Mouse (Mus musculus): ENCODE data around the gene Abracl. TPM values are rescaled to one million over a fixed set of nuclear protein-coding genes. Genes with fewer than 3 reads are reported as not detected.

The Abracl gene
- polyA plus RNA-seq, 1 experiment from 2014 or later: 151 TPM

GRCm38 (mm10) chr10:18020443-18020842 is 2.6 kb downstream of the Abracl start:
- Histone ChIP-seq H3K4me2 (replicated peaks) (peak overlapping the region; percentile 13; the same call in 1 of the 2 replicates), H3K27ac (replicated peaks) (no peak overlapping the region; the same call in 1 of the 2 replicates)
- 0 out of 2 replicates have a peak, but pooled peaks have one; percentile 13 for ATAC-seq (ENCODE audit: low FRiP score, low read depth)

GRCm38 (mm10) chr10:18011761-18012160 is 11.3 kb downstream of the Abracl start:
- Histone ChIP-seq H3K27ac (replicated peaks) (no peak overlapping the region), H3K4me1 (no peaks in the 10 kb centered on the region), H3K4me2 (replicated peaks) (no peak overlapping the region), H3K27me3 (no peaks in the 10 kb centered on the region), H3K4me3 (no peak overlapping the region), H3K36me3 (peaks cover 26% of the 10 kb centered on the region), H3K9ac (replicated peaks) (no peak overlapping the region), H3K9me3 (no peaks in the 10 kb centered on the region)
- no peak for ATAC-seq (ENCODE audit: low FRiP score, low read depth)
- 82% methylated on average over 5 of the region's 5 CpGs for WGBS

More at GRCm38 (mm10) chr10:18020443-18020842, 2.6 kb downstream of the Abracl start:
- Histone ChIP-seq H3K4me1 (peaks cover 12% of the 10 kb centered on the region; the same call in 1 of the 2 replicates), H3K4me3 (no peak overlapping the region), H3K9me3 (no peaks in the 10 kb centered on the region), H3K9ac (replicated peaks) (no peak overlapping the region), H3K36me3 (peaks cover 25% of the 10 kb centered on the region), H3K27me3 (no peaks in the 10 kb centered on the region)
- WGBS: 80% methylated on average over 7 of the region's 7 CpGs

DNA sequence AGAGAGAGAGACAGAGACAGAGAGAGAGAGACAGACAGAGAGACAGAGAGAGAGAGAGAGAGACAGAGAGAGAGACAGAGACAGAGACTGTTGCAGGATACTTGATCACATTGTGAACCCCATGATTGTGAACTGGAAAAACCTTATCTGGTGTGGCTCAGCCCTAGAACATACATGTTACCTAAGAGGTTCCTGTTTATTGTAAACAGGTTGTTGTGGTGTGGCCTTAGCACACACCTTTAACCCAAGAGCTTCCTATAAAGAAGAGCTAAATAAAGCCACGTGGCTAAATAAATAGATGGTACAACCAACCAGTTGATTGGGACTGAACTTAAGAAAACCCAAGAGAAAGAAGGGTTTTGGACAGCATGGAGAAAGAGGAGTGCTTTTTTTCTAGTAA is 13.3 kb downstream of the Abracl start:
- ATAC-seq (ENCODE audit: low FRiP score, low read depth): no peak
- Histone ChIP-seq H3K27ac (replicated peaks) (no peak overlapping the region), H3K9ac (replicated peaks) (no peak overlapping the region), H3K4me3 (no peak overlapping the region), H3K4me2 (replicated peaks) (no peak overlapping the region), H3K4me1 (no peaks in the 10 kb centered on the region), H3K27me3 (no peaks in the 10 kb centered on the region), H3K9me3 (no peaks in the 10 kb centered on the region), H3K36me3 (peaks cover 21% of the 10 kb centered on the region; the same call in 1 of the 2 replicates)
- 91% methylated on average over 1 of the region's 1 CpGs for WGBS

DNA sequence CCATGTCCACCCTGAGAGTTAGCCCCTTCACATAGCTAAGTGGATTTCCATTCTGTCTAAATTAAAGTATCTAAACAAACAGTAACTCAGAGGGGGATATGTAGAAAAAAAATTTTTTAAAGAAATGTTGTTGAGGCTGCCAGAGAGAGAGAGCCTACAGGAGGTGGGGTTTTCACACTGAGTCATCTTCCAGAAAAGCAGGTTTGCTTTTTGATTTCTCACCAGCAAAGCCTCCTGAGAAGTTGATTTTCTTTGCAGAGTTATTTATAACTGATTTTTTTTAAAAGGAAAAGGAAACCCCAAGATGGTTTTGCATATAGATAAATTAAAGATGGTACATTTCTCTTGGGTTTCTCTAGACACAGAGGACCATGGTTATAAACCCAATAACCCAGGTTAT is 15.0 kb downstream of the Abracl start:
- Histone ChIP-seq H3K4me2 (replicated peaks) (no peak overlapping the region), H3K9me3 (no peaks in the 10 kb centered on the region), H3K4me3 (no peak overlapping the region), H3K4me1 (no peaks in the 10 kb centered on the region), H3K27ac (replicated peaks) (no peak overlapping the region), H3K36me3 (peaks cover 19% of the 10 kb centered on the region; the same call in 1 of the 2 replicates), H3K27me3 (no peaks in the 10 kb centered on the region), H3K9ac (replicated peaks) (no peak overlapping the region)
- ATAC-seq (ENCODE audit: low FRiP score, low read depth): no peak

- no peak overlapping the region for H3K9ac ChIP-seq (replicated peaks)
- H3K4me3 ChIP-seq: no peak overlapping the region
- ATAC-seq (ENCODE audit: low FRiP score, low read depth): no peak
- no peak overlapping the region for H3K27ac ChIP-seq (replicated peaks)
- 90% methylated on average over 3 of the region's 3 CpGs for WGBS
- no peaks in the 10 kb centered on the region for H3K27me3 ChIP-seq
- no peak overlapping the region for H3K4me2 ChIP-seq (replicated peaks)
- no peaks in the 10 kb centered on the region for H3K4me1 ChIP-seq
- no peaks in the 10 kb centered on the region for H3K9me3 ChIP-seq
- H3K36me3 ChIP-seq: peaks cover 19% of the 10 kb centered on the region; the same call in 1 of the 2 replicates
Observed at GRCm38 (mm10) chr10:18007243-18007642, 15.8 kb downstream of the Abracl start.

- H3K4me1 ChIP-seq: no peaks in the 10 kb centered on the region
- H3K9ac ChIP-seq (replicated peaks): no peak overlapping the region
- no peak overlapping the region for H3K27ac ChIP-seq (replicated peaks)
- WGBS: 91% methylated on average over 1 of the region's 1 CpGs
- H3K9me3 ChIP-seq: no peaks in the 10 kb centered on the region
- ATAC-seq (ENCODE audit: low FRiP score, low read depth): no peak
- H3K36me3 ChIP-seq: peaks cover 19% of the 10 kb centered on the region; the same call in 1 of the 2 replicates
- H3K27me3 ChIP-seq: no peaks in the 10 kb centered on the region
- no peak overlapping the region for H3K4me2 ChIP-seq (replicated peaks)
- H3K4me3 ChIP-seq: no peak overlapping the region
Observed at GRCm38 (mm10) chr10:18006756-18007155, 16.3 kb downstream of the Abracl start.

- Histone ChIP-seq H3K4me3 (no peak overlapping the region), H3K36me3 (peaks cover 14% of the 10 kb centered on the region; the same call in 1 of the 2 replicates), H3K27ac (replicated peaks) (no peak overlapping the region), H3K27me3 (no peaks in the 10 kb centered on the region), H3K9ac (replicated peaks) (no peak overlapping the region), H3K9me3 (no peaks in the 10 kb centered on the region), H3K4me1 (no peaks in the 10 kb centered on the region), H3K4me2 (replicated peaks) (no peak overlapping the region)
- ATAC-seq (ENCODE audit: low FRiP score, low read depth): no peak
- 88% methylated on average over 7 of the region's 7 CpGs for WGBS
Observed at GRCm38 (mm10) chr10:18005136-18005955, 17.7 kb downstream of the Abracl start.

- Histone ChIP-seq H3K27me3 (no peaks in the 10 kb centered on the region), H3K4me1 (no peaks in the 10 kb centered on the region), H3K4me3 (no peak overlapping the region), H3K9ac (replicated peaks) (no peak overlapping the region), H3K36me3 (0 out of 2 replicates have a peak, but pooled peaks cover 5% of the 10 kb centered on the region), H3K4me2 (replicated peaks) (no peak overlapping the region), H3K27ac (replicated peaks) (no peak overlapping the region), H3K9me3 (no peaks in the 10 kb centered on the region)
- ATAC-seq (ENCODE audit: low FRiP score, low read depth): no peak
- 83% methylated on average over 12 of the region's 12 CpGs for WGBS
Observed at GRCm38 (mm10) chr10:18003966-18004637, 19.0 kb downstream of the Abracl start.

GRCm38 (mm10) chr10:17990576-17990975 is 32.5 kb downstream of the Abracl start:
- 86% methylated on average over 4 of the region's 4 CpGs for WGBS

GRCm38 (mm10) chr10:17989136-17989535 is 34.0 kb downstream of the Abracl start:
- H3K9me3 ChIP-seq: no peaks in the 10 kb centered on the region
- H3K4me3 ChIP-seq: no peak overlapping the region
- H3K36me3 ChIP-seq: no peaks in the 10 kb centered on the region
- no peak overlapping the region for H3K4me2 ChIP-seq (replicated peaks)
- 78% methylated on average over 6 of the region's 6 CpGs for WGBS
- no peak overlapping the region for H3K9ac ChIP-seq (replicated peaks)
- H3K4me1 ChIP-seq: no peaks in the 10 kb centered on the region
- no peaks in the 10 kb centered on the region for H3K27me3 ChIP-seq
- H3K27ac ChIP-seq (replicated peaks): no peak overlapping the region
- no peak for ATAC-seq (ENCODE audit: low FRiP score, low read depth)

More at GRCm38 (mm10) chr10:17990576-17990975, 32.5 kb downstream of the Abracl start:
- no peaks in the 10 kb centered on the region for H3K9me3 ChIP-seq
- H3K4me3 ChIP-seq: no peak overlapping the region
- ATAC-seq (ENCODE audit: low FRiP score, low read depth): no peak
- no peak overlapping the region for H3K4me2 ChIP-seq (replicated peaks)
- H3K4me1 ChIP-seq: no peaks in the 10 kb centered on the region
- H3K27ac ChIP-seq (replicated peaks): no peak overlapping the region
- no peak overlapping the region for H3K9ac ChIP-seq (replicated peaks)
- no peaks in the 10 kb centered on the region for H3K27me3 ChIP-seq
- H3K36me3 ChIP-seq: no peaks in the 10 kb centered on the region

GRCm38 (mm10) chr10:17987823-17988423 is 35.2 kb downstream of the Abracl start:
- H3K4me2 ChIP-seq (replicated peaks): no peak overlapping the region
- no peak overlapping the region for H3K27ac ChIP-seq (replicated peaks)
- no peak for ATAC-seq (ENCODE audit: low FRiP score, low read depth)
- no peaks in the 10 kb centered on the region for H3K4me1 ChIP-seq
- H3K27me3 ChIP-seq: no peaks in the 10 kb centered on the region
- H3K36me3 ChIP-seq: no peaks in the 10 kb centered on the region
- no peaks in the 10 kb centered on the region for H3K9me3 ChIP-seq
- H3K9ac ChIP-seq (replicated peaks): no peak overlapping the region
- no peak overlapping the region for H3K4me3 ChIP-seq
- 85% methylated on average over 8 of the region's 8 CpGs for WGBS

DNA sequence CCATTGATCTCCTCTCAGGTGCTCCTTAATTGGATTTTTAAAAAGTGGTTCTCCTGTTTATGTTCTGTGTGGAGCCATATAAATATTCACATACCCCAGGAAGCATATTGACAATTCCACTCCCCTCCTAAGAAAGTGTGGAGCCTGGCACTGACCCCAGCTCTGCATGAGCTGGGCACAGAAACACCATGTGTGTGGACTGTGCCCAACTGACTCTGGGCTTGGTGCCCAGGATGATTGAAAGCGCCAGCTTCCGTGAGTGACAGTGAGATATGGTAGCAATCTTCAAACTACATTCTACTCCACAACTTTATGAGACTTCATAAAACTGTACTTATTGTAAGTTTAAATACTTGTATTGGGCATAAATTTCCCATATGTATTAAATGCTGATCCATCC is 39.8 kb downstream of the Abracl start:
- 95% methylated on average over 2 of the region's 2 CpGs for WGBS
- Histone ChIP-seq H3K27ac (replicated peaks) (no peak overlapping the region), H3K4me3 (no peak overlapping the region), H3K4me2 (replicated peaks) (no peak overlapping the region), H3K27me3 (no peaks in the 10 kb centered on the region), H3K36me3 (no peaks in the 10 kb centered on the region), H3K4me1 (no peaks in the 10 kb centered on the region), H3K9ac (replicated peaks) (no peak overlapping the region), H3K9me3 (no peaks in the 10 kb centered on the region)
- no peak for ATAC-seq (ENCODE audit: low FRiP score, low read depth)
